Mouse (Mus musculus): Measurements from ENCODE around the gene Trak1.

The Trak1 gene

GRCm38 (mm10) chr9:121398761-121399160 lies 101.5 kb downstream of the Trak1 start:
- peaks cover 21% of the 10 kb centered on the region for H3K9me3 ChIP-seq (ENCODE audit: low read length)
- peak overlapping the region; percentile 47; the same call in 1 of the 2 replicates for H3K4me3 ChIP-seq (replicated peaks; ENCODE audit: low read length)
- peaks cover 23% of the 10 kb centered on the region for H3K4me1 ChIP-seq (replicated peaks; ENCODE audit: low read depth, low read length)
- peaks cover 78% of the 10 kb centered on the region for H3K36me3 ChIP-seq (ENCODE audit: insufficient read depth, low read length)
- TF ChIP-seq NANOG (IDR thresholded peaks at IDR 0.05; ENCODE audit: borderline replicate concordance, low read length) (no peak), CTCF (conservative IDR thresholded peaks at IDR 0.05; ENCODE audit: low read length) (no peak)
- H3K27me3 ChIP-seq (ENCODE audit: insufficient read depth, low read length): no peaks in the 10 kb centered on the region

DNA sequence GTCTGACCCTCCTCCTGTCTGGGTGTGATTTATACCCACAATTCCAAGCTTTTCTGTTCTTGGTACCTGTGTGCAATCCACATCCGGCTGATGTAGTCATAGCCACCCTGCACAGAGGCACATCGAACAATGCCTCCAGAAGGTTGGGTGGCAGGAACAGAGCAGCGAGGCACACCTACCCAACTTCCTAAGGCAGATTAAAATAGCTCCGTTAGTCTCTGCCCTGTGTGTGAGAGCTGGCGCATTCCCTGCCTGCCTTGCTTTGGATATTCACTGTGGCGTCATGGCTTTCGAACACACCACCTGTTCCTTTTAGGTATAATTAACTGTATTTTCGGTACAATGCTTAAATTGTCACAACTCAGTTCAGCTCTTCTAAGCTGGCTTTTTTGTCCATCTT lies 103.3 kb downstream of the Trak1 start:
- H3K4me3 ChIP-seq (replicated peaks; ENCODE audit: low read length): no peak overlapping the region
- peaks cover 40% of the 10 kb centered on the region for H3K9me3 ChIP-seq (ENCODE audit: low read length)
- H3K4me1 ChIP-seq (replicated peaks; ENCODE audit: low read depth, low read length): peaks cover 23% of the 10 kb centered on the region
- H3K27me3 ChIP-seq (ENCODE audit: insufficient read depth, low read length): no peaks in the 10 kb centered on the region
- no peak for TF ChIP-seq NANOG (IDR thresholded peaks at IDR 0.05; ENCODE audit: borderline replicate concordance, low read length)
- TF ChIP-seq POU5F1 (IDR thresholded peaks at IDR 0.05; ENCODE audit: borderline replicate concordance, low read length): no peak
- TF ChIP-seq CTCF (conservative IDR thresholded peaks at IDR 0.05; ENCODE audit: low read length): no peak
- peaks cover 81% of the 10 kb centered on the region for H3K36me3 ChIP-seq (ENCODE audit: insufficient read depth, low read length)

- TF ChIP-seq NANOG (IDR thresholded peaks at IDR 0.05; ENCODE audit: borderline replicate concordance, low read length) (no peak), POU5F1 (IDR thresholded peaks at IDR 0.05; ENCODE audit: borderline replicate concordance, low read length) (no peak), CTCF (conservative IDR thresholded peaks at IDR 0.05; ENCODE audit: low read length) (no peak)
- H3K27me3 ChIP-seq (ENCODE audit: insufficient read depth, low read length): no peaks in the 10 kb centered on the region
- H3K4me3 ChIP-seq (replicated peaks; ENCODE audit: low read length): no peak overlapping the region
- peaks cover 73% of the 10 kb centered on the region for H3K36me3 ChIP-seq (ENCODE audit: insufficient read depth, low read length)
- H3K4me1 ChIP-seq (replicated peaks; ENCODE audit: low read depth, low read length): peaks cover 13% of the 10 kb centered on the region
- H3K9me3 ChIP-seq (ENCODE audit: low read length): peaks cover 47% of the 10 kb centered on the region
Observed at GRCm38 (mm10) chr9:121403157-121403671, 105.9 kb downstream of the Trak1 start.

DNA sequence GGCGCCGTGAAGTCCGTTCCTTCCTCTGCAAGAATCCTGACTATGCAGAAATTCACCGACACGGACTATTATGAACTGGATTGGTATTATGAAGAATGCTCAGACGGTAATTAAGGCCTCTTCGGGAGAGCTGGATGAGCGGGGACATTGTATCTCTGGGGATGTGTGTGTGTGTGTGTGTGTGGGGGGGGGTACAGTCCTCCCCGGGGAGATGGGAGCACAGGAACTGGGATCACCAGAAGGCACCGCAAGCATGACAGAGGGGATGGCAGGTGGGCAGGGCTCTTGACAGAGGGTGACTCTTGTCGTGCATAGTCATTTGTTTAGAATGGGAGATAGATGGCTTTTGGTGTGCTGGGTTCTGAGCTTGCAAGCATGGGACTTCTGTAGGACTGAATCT lies 106.4 kb downstream of the Trak1 start:
- peaks cover 73% of the 10 kb centered on the region for H3K36me3 ChIP-seq (ENCODE audit: insufficient read depth, low read length)
- no peak overlapping the region for H3K4me3 ChIP-seq (replicated peaks; ENCODE audit: low read length)
- no peaks in the 10 kb centered on the region for H3K27me3 ChIP-seq (ENCODE audit: insufficient read depth, low read length)
- H3K9me3 ChIP-seq (ENCODE audit: low read length): peaks cover 47% of the 10 kb centered on the region
- TF ChIP-seq CTCF (conservative IDR thresholded peaks at IDR 0.05; ENCODE audit: low read length): no peak
- no peak for TF ChIP-seq NANOG (IDR thresholded peaks at IDR 0.05; ENCODE audit: borderline replicate concordance, low read length)
- TF ChIP-seq POU5F1 (IDR thresholded peaks at IDR 0.05; ENCODE audit: borderline replicate concordance, low read length): no peak
- H3K4me1 ChIP-seq (replicated peaks; ENCODE audit: low read depth, low read length): peaks cover 8% of the 10 kb centered on the region

DNA sequence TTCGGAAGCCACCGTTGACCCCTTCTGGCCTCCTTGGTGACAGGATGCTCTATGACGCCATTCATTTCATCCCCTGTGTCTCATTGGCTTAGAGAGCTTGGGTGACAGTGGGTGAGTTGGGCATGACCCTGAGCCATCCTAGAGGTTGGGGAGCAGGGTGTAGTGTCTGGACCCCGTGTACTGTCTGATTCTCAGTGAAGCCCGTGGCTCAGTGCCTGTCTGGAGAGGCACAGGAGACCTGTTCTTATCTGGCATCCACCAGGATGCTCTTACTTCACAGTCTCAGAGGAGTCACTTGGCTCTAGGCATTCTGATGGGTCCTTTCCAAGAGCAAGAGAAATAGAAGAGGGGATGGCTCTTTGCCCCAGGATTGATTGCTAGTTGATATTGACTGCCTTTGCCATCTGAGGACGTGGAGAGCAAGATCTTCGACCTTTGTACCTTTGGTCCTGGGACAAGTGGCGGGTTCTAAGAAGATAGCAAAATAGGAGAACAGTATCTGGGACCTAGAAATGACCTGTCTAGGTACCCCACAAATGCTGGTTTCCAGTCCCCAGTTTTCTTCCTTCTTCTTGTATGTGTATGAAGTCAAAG lies 107.9 kb downstream of the Trak1 start:
- Histone ChIP-seq H3K4me3 (replicated peaks; ENCODE audit: low read length) (no peak overlapping the region), H3K4me1 (replicated peaks; ENCODE audit: low read depth, low read length) (0 out of 2 replicates have a peak, but pooled peaks cover 4% of the 10 kb centered on the region), H3K36me3 (ENCODE audit: insufficient read depth, low read length) (peaks cover 58% of the 10 kb centered on the region), H3K9me3 (ENCODE audit: low read length) (peaks cover 47% of the 10 kb centered on the region), H3K27me3 (ENCODE audit: insufficient read depth, low read length) (no peaks in the 10 kb centered on the region)
- TF ChIP-seq CTCF (conservative IDR thresholded peaks at IDR 0.05; ENCODE audit: low read length) (no peak), NANOG (IDR thresholded peaks at IDR 0.05; ENCODE audit: borderline replicate concordance, low read length) (no peak), POU5F1 (IDR thresholded peaks at IDR 0.05; ENCODE audit: borderline replicate concordance, low read length) (no peak)

GRCm38 (mm10) chr9:121405792-121406191 lies 108.5 kb downstream of the Trak1 start:
- H3K4me1 ChIP-seq (replicated peaks; ENCODE audit: low read depth, low read length): no peaks in the 10 kb centered on the region
- H3K27me3 ChIP-seq (ENCODE audit: insufficient read depth, low read length): no peaks in the 10 kb centered on the region
- H3K9me3 ChIP-seq (ENCODE audit: low read length): peaks cover 47% of the 10 kb centered on the region
- TF ChIP-seq POU5F1 (IDR thresholded peaks at IDR 0.05; ENCODE audit: borderline replicate concordance, low read length) (no peak), CTCF (conservative IDR thresholded peaks at IDR 0.05; ENCODE audit: low read length) (no peak), NANOG (IDR thresholded peaks at IDR 0.05; ENCODE audit: borderline replicate concordance, low read length) (no peak)
- H3K4me3 ChIP-seq (replicated peaks; ENCODE audit: low read length): no peak overlapping the region
- peaks cover 52% of the 10 kb centered on the region for H3K36me3 ChIP-seq (ENCODE audit: insufficient read depth, low read length)

DNA sequence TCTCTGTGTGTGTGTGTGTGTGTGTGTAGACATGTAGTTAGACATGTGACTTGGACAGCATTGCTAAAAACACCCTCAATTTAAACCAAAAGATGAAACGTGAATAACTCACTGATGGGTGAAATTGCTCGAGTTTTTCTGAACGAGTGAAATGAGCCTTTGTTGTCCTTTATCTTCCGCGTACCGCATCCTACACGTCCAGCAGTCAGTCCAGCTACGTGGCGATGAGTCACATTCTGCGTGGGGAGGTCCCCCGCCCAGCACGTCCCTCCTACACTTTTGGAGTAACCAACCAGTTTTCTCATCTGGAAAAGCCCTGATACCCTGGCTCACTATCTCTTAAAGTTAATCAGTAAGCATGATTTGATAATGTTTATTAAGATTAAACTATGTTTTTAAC lies 116.9 kb downstream of the Trak1 start:
- TF ChIP-seq POU5F1 (IDR thresholded peaks at IDR 0.05; ENCODE audit: borderline replicate concordance, low read length): no peak
- no peak for TF ChIP-seq CTCF (conservative IDR thresholded peaks at IDR 0.05; ENCODE audit: low read length)
- TF ChIP-seq NANOG (IDR thresholded peaks at IDR 0.05; ENCODE audit: borderline replicate concordance, low read length): no peak
- H3K4me1 ChIP-seq (replicated peaks; ENCODE audit: low read depth, low read length): no peaks in the 10 kb centered on the region

GRCm38 (mm10) chr9:121415626-121416241 lies 118.4 kb downstream of the Trak1 start:
- no peak overlapping the region for H3K4me3 ChIP-seq (replicated peaks; ENCODE audit: low read length)
- H3K36me3 ChIP-seq (ENCODE audit: insufficient read depth, low read length): peaks cover 56% of the 10 kb centered on the region
- TF ChIP-seq POU5F1 (IDR thresholded peaks at IDR 0.05; ENCODE audit: borderline replicate concordance, low read length) (no peak), CTCF (conservative IDR thresholded peaks at IDR 0.05; ENCODE audit: low read length) (no peak), NANOG (IDR thresholded peaks at IDR 0.05; ENCODE audit: borderline replicate concordance, low read length) (no peak)

More for the DNA sequence above, 116.9 kb downstream of the Trak1 start:
- H3K36me3 ChIP-seq (ENCODE audit: insufficient read depth, low read length): peaks cover 42% of the 10 kb centered on the region
- H3K9me3 ChIP-seq (ENCODE audit: low read length): peaks cover 44% of the 10 kb centered on the region
- H3K4me3 ChIP-seq (replicated peaks; ENCODE audit: low read length): no peak overlapping the region
- no peaks in the 10 kb centered on the region for H3K27me3 ChIP-seq (ENCODE audit: insufficient read depth, low read length)

More at GRCm38 (mm10) chr9:121415626-121416241, 118.4 kb downstream of the Trak1 start:
- no peaks in the 10 kb centered on the region for H3K27me3 ChIP-seq (ENCODE audit: insufficient read depth, low read length)
- H3K4me1 ChIP-seq (replicated peaks; ENCODE audit: low read depth, low read length): no peaks in the 10 kb centered on the region
- peaks cover 44% of the 10 kb centered on the region for H3K9me3 ChIP-seq (ENCODE audit: low read length)

All from E14TG2a.4 (cell line).